Mouse (Mus musculus): Measurements from ENCODE around the gene Utp11. TPM values are rescaled to one million over a fixed set of nuclear protein-coding genes. Genes with fewer than 3 reads are reported as not detected.
"Not testable (repeated sequence)": the region's sequence is repeated elsewhere in the genome, so short reads cannot be mapped to it uniquely, and the experiment has no call there.

Gene Utp11
- polyA plus RNA-seq, 1 experiment from 2014 or later, result 34.5 TPM

GRCm38 (mm10) chr4:124719101-124719500 lies 25.7 kb upstream of the Utp11 start:
- Histone ChIP-seq H3K9me3 (replicated peaks; ENCODE audit: control insufficient read depth, low read length) (no peaks in the 10 kb centered on the region), H3K27ac (ENCODE audit: low read depth, low read length) (no peak overlapping the region), H3K4me2 (ENCODE audit: low read length) (no peak overlapping the region), H3K27me3 (replicated peaks; ENCODE audit: control insufficient read depth, insufficient read depth, low read length) (no peaks in the 10 kb centered on the region), H3K4me1 (ENCODE audit: control insufficient read depth, insufficient read depth, low read length) (peaks cover 6% of the 10 kb centered on the region), H3K36me3 (ENCODE audit: control insufficient read depth, insufficient read depth, low read length) (peaks cover 81% of the 10 kb centered on the region), H3K9ac (ENCODE audit: low read length) (no peak overlapping the region), H3K4me3 (ENCODE audit: low read depth, low read length) (no peak overlapping the region)
- 93% methylated on average over 4 of the region's 4 CpGs for WGBS
- ATAC-seq (no peak), DNase-seq (ENCODE audit: low spot score) (no peak)

- peak; percentile 94 for ATAC-seq
- H3K9me3 ChIP-seq (replicated peaks; ENCODE audit: control insufficient read depth, low read length), result no peaks in the 10 kb centered on the region
- peak; percentile 98 for DNase-seq (ENCODE audit: low spot score)
- H3K36me3 ChIP-seq (ENCODE audit: control insufficient read depth, insufficient read depth, low read length), result peaks cover 41% of the 10 kb centered on the region
- peak within 1 kb of the TSS; percentile 55 for H3K27ac ChIP-seq (ENCODE audit: low read depth, low read length)
- H3K4me2 ChIP-seq (ENCODE audit: low read length), result peak within 1 kb of the TSS; percentile 93
- peaks cover 8% of the 10 kb centered on the region; the same call in 1 of the 2 replicates for H3K27me3 ChIP-seq (replicated peaks; ENCODE audit: control insufficient read depth, insufficient read depth, low read length)
- peak within 1 kb of the TSS; percentile 91 for H3K9ac ChIP-seq (ENCODE audit: low read length)
- H3K4me1 ChIP-seq (ENCODE audit: control insufficient read depth, insufficient read depth, low read length), result peaks cover 8% of the 10 kb centered on the region
- peak within 1 kb of the TSS; percentile 89 for H3K4me3 ChIP-seq (ENCODE audit: low read depth, low read length)
- under 1% methylated on average over 57 of the region's 57 CpGs for WGBS
These were observed 21.4 kb upstream of the Utp11 start, which contains the start of gene Sf3a3 for GRCm38 (mm10) chr4:124714545-124715481. Gene Sf3a3, plus strand, starts transcription at chr4:124714776.

GRCm38 (mm10) chr4:124713850-124714249 lies 20.4 kb upstream of the Utp11 start:
- not testable (repeated sequence) for ATAC-seq
- peaks cover 31% of the 10 kb centered on the region for H3K36me3 ChIP-seq (ENCODE audit: control insufficient read depth, insufficient read depth, low read length)
- WGBS, result 79% methylated on average over 4 of the region's 5 CpGs

GRCm38 (mm10) chr4:124712618-124713017 lies 19.2 kb upstream of the Utp11 start:
- no peak for DNase-seq (ENCODE audit: low spot score)
- H3K36me3 ChIP-seq (ENCODE audit: control insufficient read depth, insufficient read depth, low read length), result peaks cover 19% of the 10 kb centered on the region
- no peak overlapping the region for H3K27ac ChIP-seq (ENCODE audit: low read depth, low read length)
- no peaks in the 10 kb centered on the region for H3K9me3 ChIP-seq (replicated peaks; ENCODE audit: control insufficient read depth, low read length)
- H3K4me3 ChIP-seq (ENCODE audit: low read depth, low read length), result no peak overlapping the region
- peaks cover 17% of the 10 kb centered on the region for H3K4me1 ChIP-seq (ENCODE audit: control insufficient read depth, insufficient read depth, low read length)
- H3K27me3 ChIP-seq (replicated peaks; ENCODE audit: control insufficient read depth, insufficient read depth, low read length), result peaks cover 15% of the 10 kb centered on the region; the same call in 1 of the 2 replicates
- WGBS, result 85% methylated on average over 6 of the region's 6 CpGs
- no peak for ATAC-seq
- no peak overlapping the region for H3K9ac ChIP-seq (ENCODE audit: low read length)
- no peak overlapping the region for H3K4me2 ChIP-seq (ENCODE audit: low read length)

More at GRCm38 (mm10) chr4:124713850-124714249, 20.4 kb upstream of the Utp11 start:
- not testable (repeated sequence) for H3K9ac ChIP-seq (ENCODE audit: low read length); H3K4me3 ChIP-seq (ENCODE audit: low read depth, low read length); H3K27ac ChIP-seq (ENCODE audit: low read depth, low read length); DNase-seq (ENCODE audit: low spot score); H3K9me3 ChIP-seq (replicated peaks; ENCODE audit: control insufficient read depth, low read length); H3K4me2 ChIP-seq (ENCODE audit: low read length)
- Histone ChIP-seq H3K4me1 (ENCODE audit: control insufficient read depth, insufficient read depth, low read length) (peaks cover 13% of the 10 kb centered on the region), H3K27me3 (replicated peaks; ENCODE audit: control insufficient read depth, insufficient read depth, low read length) (peaks cover 15% of the 10 kb centered on the region; the same call in 1 of the 2 replicates)

GRCm38 (mm10) chr4:124710776-124711291 lies 17.4 kb upstream of the Utp11 start:
- Histone ChIP-seq H3K9me3 (replicated peaks; ENCODE audit: control insufficient read depth, low read length) (no peaks in the 10 kb centered on the region), H3K27me3 (replicated peaks; ENCODE audit: control insufficient read depth, insufficient read depth, low read length) (peaks cover 15% of the 10 kb centered on the region; the same call in 1 of the 2 replicates), H3K4me3 (ENCODE audit: low read depth, low read length) (no peak overlapping the region), H3K4me1 (ENCODE audit: control insufficient read depth, insufficient read depth, low read length) (peaks cover 17% of the 10 kb centered on the region), H3K4me2 (ENCODE audit: low read length) (no peak overlapping the region), H3K27ac (ENCODE audit: low read depth, low read length) (no peak overlapping the region), H3K36me3 (ENCODE audit: control insufficient read depth, insufficient read depth, low read length) (peaks cover 3% of the 10 kb centered on the region; the same call in 1 of the 2 replicates), H3K9ac (ENCODE audit: low read length) (no peak overlapping the region)
- DNase-seq (ENCODE audit: low spot score) (peak; percentile 75), ATAC-seq (no peak)
- WGBS, result 12% methylated on average over 5 of the region's 5 CpGs

- Histone ChIP-seq H3K4me3 (ENCODE audit: low read depth, low read length) (no peak overlapping the region), H3K36me3 (ENCODE audit: control insufficient read depth, insufficient read depth, low read length) (no peaks in the 10 kb centered on the region), H3K27me3 (replicated peaks; ENCODE audit: control insufficient read depth, insufficient read depth, low read length) (peaks cover 15% of the 10 kb centered on the region; the same call in 1 of the 2 replicates), H3K4me1 (ENCODE audit: control insufficient read depth, insufficient read depth, low read length) (peaks cover 11% of the 10 kb centered on the region; the same call in 1 of the 2 replicates), H3K9me3 (replicated peaks; ENCODE audit: control insufficient read depth, low read length) (no peaks in the 10 kb centered on the region), H3K27ac (ENCODE audit: low read depth, low read length) (no peak overlapping the region), H3K4me2 (ENCODE audit: low read length) (peak overlapping the region; percentile 34; the same call in 1 of the 2 replicates), H3K9ac (ENCODE audit: low read length) (peak overlapping the region; percentile 25; the same call in 1 of the 2 replicates)
- 6% methylated on average over 18 of the region's 18 CpGs for WGBS
- DNase-seq (ENCODE audit: low spot score) (no peak), ATAC-seq (no peak)
These were observed 16.6 kb upstream of the Utp11 start for GRCm38 (mm10) chr4:124709961-124710446.

GRCm38 (mm10) chr4:124708518-124709477 lies 15.4 kb upstream of the Utp11 start:
- DNase-seq (ENCODE audit: low spot score) (peak; percentile 65), ATAC-seq (peak; percentile 52)
- H3K4me2 ChIP-seq (ENCODE audit: low read length), result peak overlapping the region; percentile 51
- H3K27me3 ChIP-seq (replicated peaks; ENCODE audit: control insufficient read depth, insufficient read depth, low read length), result peaks cover 15% of the 10 kb centered on the region; the same call in 1 of the 2 replicates
- H3K36me3 ChIP-seq (ENCODE audit: control insufficient read depth, insufficient read depth, low read length), result no peaks in the 10 kb centered on the region
- no peaks in the 10 kb centered on the region for H3K9me3 ChIP-seq (replicated peaks; ENCODE audit: control insufficient read depth, low read length)
- H3K9ac ChIP-seq (ENCODE audit: low read length), result peak overlapping the region; percentile 56
- peaks cover 18% of the 10 kb centered on the region for H3K4me1 ChIP-seq (ENCODE audit: control insufficient read depth, insufficient read depth, low read length)
- WGBS, result 3% methylated on average over 39 of the region's 41 CpGs
- peak overlapping the region; percentile 23 for H3K4me3 ChIP-seq (ENCODE audit: low read depth, low read length)
- 0 out of 2 replicates have a peak overlapping the region, but pooled peaks have one; percentile 21 for H3K27ac ChIP-seq (ENCODE audit: low read depth, low read length)

GRCm38 (mm10) chr4:124708200-124708517 lies 14.8 kb upstream of the Utp11 start:
- ATAC-seq; H3K36me3 ChIP-seq (ENCODE audit: control insufficient read depth, insufficient read depth, low read length); H3K9ac ChIP-seq (ENCODE audit: low read length); DNase-seq (ENCODE audit: low spot score); H3K27ac ChIP-seq (ENCODE audit: low read depth, low read length); H3K4me3 ChIP-seq (ENCODE audit: low read depth, low read length); H3K9me3 ChIP-seq (replicated peaks; ENCODE audit: control insufficient read depth, low read length): not testable (repeated sequence)
- Histone ChIP-seq H3K4me2 (ENCODE audit: low read length) (peak overlapping the region; percentile 51; the same call in 1 of the 2 replicates), H3K4me1 (ENCODE audit: control insufficient read depth, insufficient read depth, low read length) (peaks cover 22% of the 10 kb centered on the region), H3K27me3 (replicated peaks; ENCODE audit: control insufficient read depth, insufficient read depth, low read length) (peaks cover 15% of the 10 kb centered on the region; the same call in 1 of the 2 replicates)
- 18% methylated on average over 1 of the region's 1 CpGs for WGBS

All from forebrain, embryonic 14.5 days (tissue).